Mouse (Mus musculus): ENCODE results near the gene Lrmda. TPM values are rescaled to one million over a fixed set of nuclear protein-coding genes. Genes with fewer than 3 reads are reported as not detected.

Gene Lrmda
- polyA plus RNA-seq, 1 experiment: 12.9 TPM

- Histone ChIP-seq H3K4me3 (ENCODE audit: insufficient read depth, low read depth, low read length) (no peak overlapping the region), H3K4me1 (ENCODE audit: control insufficient read depth, insufficient read depth, insufficient read length, low read length) (peaks cover 12% of the 10 kb centered on the region)
These were observed 882.6 kb downstream of the Lrmda start for GRCm38 (mm10) chr14:22902116-22902515.

GRCm38 (mm10) chr14:22902914-22903313 lies 883.4 kb downstream of the Lrmda start:
- H3K4me3 ChIP-seq (ENCODE audit: insufficient read depth, low read depth, low read length): no peak overlapping the region
- no peak overlapping the region for H3K27ac ChIP-seq (replicated peaks; ENCODE audit: low read depth, low read length)
- peaks cover 12% of the 10 kb centered on the region for H3K4me1 ChIP-seq (ENCODE audit: control insufficient read depth, insufficient read depth, insufficient read length, low read length)

More at GRCm38 (mm10) chr14:22902116-22902515, 882.6 kb downstream of the Lrmda start:
- no peak overlapping the region for H3K27ac ChIP-seq (replicated peaks; ENCODE audit: low read depth, low read length)

- Histone ChIP-seq H3K4me3 (ENCODE audit: insufficient read depth, low read depth, low read length) (no peak overlapping the region), H3K4me1 (ENCODE audit: control insufficient read depth, insufficient read depth, insufficient read length, low read length) (peaks cover 12% of the 10 kb centered on the region), H3K27ac (replicated peaks; ENCODE audit: low read depth, low read length) (peak overlapping the region; percentile 80)
These were observed 886.5 kb downstream of the Lrmda start for GRCm38 (mm10) chr14:22905741-22906667.

DNA sequence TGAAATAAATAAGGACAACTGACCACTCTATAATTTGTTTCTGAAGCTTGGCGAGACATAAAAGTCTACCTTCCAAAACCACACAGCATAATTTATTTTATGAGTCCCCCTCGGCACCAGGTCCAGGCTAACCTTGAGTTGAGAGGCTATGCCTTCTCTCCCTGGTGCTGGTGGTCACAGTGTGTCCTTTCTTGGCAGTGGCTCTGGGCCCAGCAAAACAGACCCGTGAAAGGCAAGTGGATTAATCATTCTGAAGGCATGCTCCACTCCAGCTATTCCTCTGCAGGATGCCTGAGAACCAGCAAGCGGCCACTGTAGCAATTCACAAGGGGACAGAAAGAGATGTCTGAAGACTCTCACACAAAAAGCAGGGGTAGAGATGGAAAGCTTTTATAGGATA lies 887.2 kb downstream of the Lrmda start:
- Histone ChIP-seq H3K4me3 (ENCODE audit: insufficient read depth, low read depth, low read length) (no peak overlapping the region), H3K27ac (replicated peaks; ENCODE audit: low read depth, low read length) (peak overlapping the region; percentile 45), H3K4me1 (ENCODE audit: control insufficient read depth, insufficient read depth, insufficient read length, low read length) (peaks cover 12% of the 10 kb centered on the region)

DNA sequence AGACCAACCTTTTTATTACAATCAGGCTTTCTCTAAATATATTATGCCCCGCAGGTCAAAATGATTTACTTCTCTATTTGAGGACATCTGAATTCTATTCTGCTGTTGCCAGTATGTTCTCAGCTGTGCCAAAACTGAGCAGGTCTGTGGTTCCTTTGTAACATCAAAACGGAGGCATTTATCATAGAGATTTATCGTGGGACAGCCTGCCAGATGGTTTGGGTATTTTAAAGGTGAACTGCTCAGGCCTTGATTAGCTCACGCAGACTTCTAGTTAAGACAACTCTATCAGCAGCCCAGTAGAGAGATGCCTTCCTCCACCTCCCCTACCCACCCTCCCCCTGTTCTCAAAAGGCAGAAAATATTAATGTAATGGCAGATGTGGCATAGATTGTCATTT lies 887.7 kb downstream of the Lrmda start:
- Histone ChIP-seq H3K27ac (replicated peaks; ENCODE audit: low read depth, low read length) (no peak overlapping the region), H3K4me3 (ENCODE audit: insufficient read depth, low read depth, low read length) (no peak overlapping the region), H3K4me1 (ENCODE audit: control insufficient read depth, insufficient read depth, insufficient read length, low read length) (peaks cover 12% of the 10 kb centered on the region)

- Histone ChIP-seq H3K4me3 (ENCODE audit: insufficient read depth, low read depth, low read length) (no peak overlapping the region), H3K27ac (replicated peaks; ENCODE audit: low read depth, low read length) (no peak overlapping the region), H3K4me1 (ENCODE audit: control insufficient read depth, insufficient read depth, insufficient read length, low read length) (peaks cover 12% of the 10 kb centered on the region)
These were observed 888.5 kb downstream of the Lrmda start for GRCm38 (mm10) chr14:22908006-22908405.

DNA sequence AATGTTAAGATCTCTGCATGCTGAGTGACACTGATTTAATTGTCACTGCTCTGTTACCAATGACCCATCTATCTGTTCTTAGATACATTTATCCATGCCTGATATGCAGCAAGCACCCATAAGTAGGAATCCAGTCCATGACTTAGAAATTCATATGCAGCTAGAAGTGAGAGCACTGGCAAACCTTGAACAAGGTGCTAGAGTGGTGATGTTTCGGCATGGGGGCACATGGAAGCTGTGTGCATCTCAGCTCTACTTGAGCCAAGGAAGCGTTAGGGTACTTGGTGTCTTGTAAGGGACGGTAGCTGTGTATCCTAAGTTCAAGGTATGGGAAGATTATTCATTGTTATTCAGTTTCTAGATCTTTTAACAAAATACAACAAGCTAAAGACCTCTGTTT lies 896.0 kb downstream of the Lrmda start:
- Histone ChIP-seq H3K27ac (replicated peaks; ENCODE audit: low read depth, low read length) (no peak overlapping the region), H3K4me1 (ENCODE audit: control insufficient read depth, insufficient read depth, insufficient read length, low read length) (no peaks in the 10 kb centered on the region), H3K4me3 (ENCODE audit: insufficient read depth, low read depth, low read length) (no peak overlapping the region)

DNA sequence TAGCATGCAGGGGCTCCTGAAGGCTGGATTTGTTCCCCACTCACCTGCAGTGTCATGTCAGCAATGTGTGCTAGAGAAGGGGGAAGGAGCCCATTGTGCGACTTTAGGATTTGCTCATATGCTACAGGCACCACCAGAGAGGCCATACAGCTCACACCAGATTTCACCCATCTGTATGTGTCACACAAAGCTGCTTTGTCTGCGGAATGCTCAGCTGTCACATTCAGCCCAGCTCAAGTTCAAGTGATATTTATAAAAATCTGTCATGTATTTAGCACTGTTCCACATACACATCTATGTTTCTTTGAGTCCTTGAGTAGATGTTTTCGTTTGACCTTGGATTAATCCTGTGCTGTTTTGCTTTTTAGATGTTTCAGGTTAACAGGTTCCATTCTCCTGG lies 899.0 kb downstream of the Lrmda start:
- H3K4me3 ChIP-seq (ENCODE audit: insufficient read depth, low read depth, low read length): no peak overlapping the region

DNA sequence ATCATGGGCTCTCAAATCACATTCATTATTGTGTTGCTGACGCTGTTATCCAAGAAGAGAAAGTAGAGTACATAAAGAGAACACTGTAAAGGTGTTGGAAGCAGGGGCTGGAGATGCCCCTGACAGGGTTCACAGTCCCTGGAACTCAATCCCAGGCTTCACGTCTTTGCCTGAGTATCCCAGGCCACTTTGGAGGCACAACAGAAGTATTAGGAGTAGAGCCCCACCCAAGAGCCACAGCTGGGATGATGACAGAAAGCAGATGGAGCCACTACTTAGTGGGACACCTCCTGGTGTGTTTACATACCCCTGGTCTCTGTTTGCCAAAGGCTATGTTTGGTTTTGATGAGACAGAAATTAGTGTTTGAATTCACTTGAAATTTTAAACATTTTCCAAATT lies 899.4 kb downstream of the Lrmda start:
- H3K4me1 ChIP-seq (ENCODE audit: control insufficient read depth, insufficient read depth, insufficient read length, low read length): 0 out of 2 replicates have a peak, but pooled peaks cover 2% of the 10 kb centered on the region
- no peak overlapping the region for H3K27ac ChIP-seq (replicated peaks; ENCODE audit: low read depth, low read length)
- H3K4me3 ChIP-seq (ENCODE audit: insufficient read depth, low read depth, low read length): no peak overlapping the region

More for the DNA sequence above, 899.0 kb downstream of the Lrmda start:
- Histone ChIP-seq H3K4me1 (ENCODE audit: control insufficient read depth, insufficient read depth, insufficient read length, low read length) (no peaks in the 10 kb centered on the region), H3K27ac (replicated peaks; ENCODE audit: low read depth, low read length) (no peak overlapping the region)

DNA sequence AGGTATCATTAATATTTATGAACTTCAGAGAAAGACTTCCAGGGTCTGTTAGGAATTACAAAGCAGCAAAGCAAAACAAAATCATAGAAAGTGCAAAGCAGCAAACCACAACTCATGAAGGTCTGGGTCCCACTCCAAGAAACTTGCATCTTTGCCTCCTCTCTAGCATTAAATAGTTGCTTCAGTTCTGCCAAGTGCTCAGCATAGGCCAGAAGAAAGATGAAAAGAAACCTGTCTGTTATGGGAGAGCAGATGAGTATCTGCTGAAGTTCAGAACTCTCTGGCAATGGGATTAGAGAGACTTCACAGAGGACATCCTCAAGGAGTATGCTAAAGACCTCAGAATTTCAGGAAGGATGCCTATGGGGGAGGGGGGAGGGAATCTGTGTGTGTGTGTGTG lies 901.6 kb downstream of the Lrmda start:
- 0 out of 2 replicates have a peak, but pooled peaks cover 2% of the 10 kb centered on the region for H3K4me1 ChIP-seq (ENCODE audit: control insufficient read depth, insufficient read depth, insufficient read length, low read length)
- H3K27ac ChIP-seq (replicated peaks; ENCODE audit: low read depth, low read length): no peak overlapping the region
- H3K4me3 ChIP-seq (ENCODE audit: insufficient read depth, low read depth, low read length): no peak overlapping the region

GRCm38 (mm10) chr14:22921796-22922195 lies 902.3 kb downstream of the Lrmda start:
- Histone ChIP-seq H3K4me3 (ENCODE audit: insufficient read depth, low read depth, low read length) (no peak overlapping the region), H3K27ac (replicated peaks; ENCODE audit: low read depth, low read length) (no peak overlapping the region), H3K4me1 (ENCODE audit: control insufficient read depth, insufficient read depth, insufficient read length, low read length) (0 out of 2 replicates have a peak, but pooled peaks cover 2% of the 10 kb centered on the region)

- H3K4me1 ChIP-seq (ENCODE audit: control insufficient read depth, insufficient read depth, insufficient read length, low read length): 0 out of 2 replicates have a peak, but pooled peaks cover 2% of the 10 kb centered on the region
- no peak overlapping the region for H3K27ac ChIP-seq (replicated peaks; ENCODE audit: low read depth, low read length)
- H3K4me3 ChIP-seq (ENCODE audit: insufficient read depth, low read depth, low read length): no peak overlapping the region
These were observed 903.1 kb downstream of the Lrmda start for GRCm38 (mm10) chr14:22922571-22922970.

DNA sequence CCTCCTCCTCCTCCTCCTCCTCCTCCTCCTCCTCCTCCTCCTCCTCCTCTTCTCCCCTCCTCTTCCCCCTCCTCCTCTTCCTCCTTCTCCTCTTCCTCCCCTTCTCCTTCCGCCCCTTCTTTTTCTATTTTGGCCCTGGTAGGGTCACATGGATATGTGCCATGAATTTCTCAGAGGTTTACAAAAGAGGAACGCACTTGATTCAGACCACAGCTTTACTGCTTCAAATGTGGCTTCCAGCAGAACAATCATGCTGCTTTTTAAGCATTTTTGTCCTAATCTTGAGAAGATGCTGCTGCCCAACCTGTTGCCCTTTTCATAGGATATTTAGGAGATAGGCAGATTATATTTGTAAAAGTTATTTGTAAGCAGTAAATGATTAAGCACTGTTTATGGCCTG lies 903.7 kb downstream of the Lrmda start:
- Histone ChIP-seq H3K27ac (replicated peaks; ENCODE audit: low read depth, low read length) (no peak overlapping the region), H3K4me3 (ENCODE audit: insufficient read depth, low read depth, low read length) (no peak overlapping the region), H3K4me1 (ENCODE audit: control insufficient read depth, insufficient read depth, insufficient read length, low read length) (0 out of 2 replicates have a peak, but pooled peaks cover 2% of the 10 kb centered on the region)

DNA sequence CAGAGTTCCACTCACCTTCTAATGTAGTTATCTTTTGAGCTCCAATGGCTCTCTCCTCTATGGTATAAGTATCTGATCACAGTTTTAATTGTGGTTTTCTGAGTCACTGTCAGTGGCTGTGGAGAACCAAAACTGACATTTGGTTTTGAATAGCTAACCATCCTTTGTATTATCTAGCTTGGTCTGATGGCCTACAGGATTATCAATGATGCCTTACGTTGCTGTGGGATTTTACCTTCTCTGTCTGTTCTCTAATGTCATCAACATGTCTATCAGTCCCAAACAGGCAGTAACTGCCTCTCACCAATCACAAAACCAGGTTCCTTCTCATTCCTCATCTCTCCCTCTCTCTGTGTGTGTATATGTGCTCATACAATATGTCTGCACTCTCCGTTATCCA lies 908.8 kb downstream of the Lrmda start:
- Histone ChIP-seq H3K4me3 (ENCODE audit: insufficient read depth, low read depth, low read length) (no peak overlapping the region), H3K4me1 (ENCODE audit: control insufficient read depth, insufficient read depth, insufficient read length, low read length) (0 out of 2 replicates have a peak, but pooled peaks cover 2% of the 10 kb centered on the region), H3K27ac (replicated peaks; ENCODE audit: low read depth, low read length) (no peak overlapping the region)

GRCm38 (mm10) chr14:22928683-22929082 lies 909.2 kb downstream of the Lrmda start:
- Histone ChIP-seq H3K4me1 (ENCODE audit: control insufficient read depth, insufficient read depth, insufficient read length, low read length) (0 out of 2 replicates have a peak, but pooled peaks cover 2% of the 10 kb centered on the region), H3K27ac (replicated peaks; ENCODE audit: low read depth, low read length) (no peak overlapping the region), H3K4me3 (ENCODE audit: insufficient read depth, low read depth, low read length) (no peak overlapping the region)

DNA sequence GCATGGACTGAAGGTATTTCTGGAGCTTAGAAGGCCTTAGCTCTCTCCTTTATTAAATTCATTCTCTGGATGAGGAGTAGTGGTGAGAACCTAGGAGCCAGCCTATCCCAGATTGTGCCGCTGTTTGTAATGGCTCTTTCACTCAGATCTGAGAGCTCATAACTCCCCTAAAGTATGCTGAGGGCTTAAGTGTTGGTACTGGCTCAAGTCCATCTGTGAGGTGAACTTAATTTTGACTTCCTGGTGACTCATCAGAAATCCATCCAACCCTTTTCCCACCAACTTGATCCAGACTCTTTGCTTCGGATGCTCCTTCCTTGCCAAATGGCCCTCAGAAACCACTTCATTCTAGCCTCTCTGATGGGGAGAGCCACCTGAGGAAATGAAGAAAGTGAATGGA lies 910.1 kb downstream of the Lrmda start:
- no peak overlapping the region for H3K27ac ChIP-seq (replicated peaks; ENCODE audit: low read depth, low read length)
- no peak overlapping the region for H3K4me3 ChIP-seq (ENCODE audit: insufficient read depth, low read depth, low read length)
- H3K4me1 ChIP-seq (ENCODE audit: control insufficient read depth, insufficient read depth, insufficient read length, low read length): no peaks in the 10 kb centered on the region

All from brown adipose tissue, adult 24 weeks (tissue).